Mouse (Mus musculus) A20 (cell line): ENCODE results near the gene Slc16a3.

Experiments used
- DNase-seq: peaks from one replicate; pipeline ENCODE4 v3.0.0-alpha.2; 2011; ENCODE audit warnings: low read depth, low spot score

Gene Slc16a3

DNA sequence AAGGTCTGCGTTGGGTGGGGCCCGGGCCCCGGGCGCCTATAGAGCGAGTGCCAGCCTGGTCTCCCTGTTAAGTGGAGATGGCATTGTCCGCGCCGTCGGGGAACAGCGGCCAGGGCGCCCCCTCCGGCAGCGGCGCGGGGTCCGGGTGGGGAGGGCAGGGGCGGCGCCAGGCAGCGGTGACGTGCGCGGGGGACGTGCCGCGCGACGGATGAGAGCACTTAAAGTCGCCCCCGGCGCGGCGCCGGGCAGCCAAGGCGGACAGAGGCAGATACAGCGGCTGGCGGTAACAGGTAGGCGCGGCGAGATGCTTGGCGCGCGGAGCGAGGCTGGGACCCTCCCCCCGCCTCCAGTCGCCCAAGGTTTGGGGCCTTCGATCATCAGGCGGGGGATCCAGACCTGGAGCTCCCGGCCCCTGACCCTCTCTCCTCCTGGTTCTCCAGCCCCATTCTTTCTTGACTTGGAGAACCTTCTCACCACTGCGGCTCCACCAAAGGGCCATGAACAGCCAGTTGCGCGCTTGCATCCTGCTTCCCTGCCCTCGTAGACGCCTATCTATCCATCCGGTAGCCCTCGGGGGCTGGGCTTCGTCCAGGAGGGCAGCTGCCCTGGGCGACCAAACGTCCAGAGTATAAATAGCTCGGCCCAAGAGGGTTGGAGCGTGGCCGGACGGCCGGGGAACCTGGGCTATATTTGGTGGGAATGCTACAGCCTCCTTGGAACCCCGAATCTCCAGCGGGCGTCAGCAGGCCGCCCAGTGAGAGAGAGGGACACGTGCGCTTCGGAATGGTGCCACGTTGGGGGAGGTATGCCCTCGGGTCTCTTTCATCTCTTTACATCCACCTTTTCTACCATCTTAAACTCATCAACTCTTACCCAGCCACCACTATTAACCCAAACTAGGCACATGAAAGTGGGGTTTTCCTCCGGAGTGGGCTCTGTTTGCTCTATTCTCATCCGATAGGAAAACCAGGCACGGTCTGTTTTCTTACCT lies 876 bp downstream of the Slc16a3 start:
- DNase-seq: peak; percentile 91

DNA sequence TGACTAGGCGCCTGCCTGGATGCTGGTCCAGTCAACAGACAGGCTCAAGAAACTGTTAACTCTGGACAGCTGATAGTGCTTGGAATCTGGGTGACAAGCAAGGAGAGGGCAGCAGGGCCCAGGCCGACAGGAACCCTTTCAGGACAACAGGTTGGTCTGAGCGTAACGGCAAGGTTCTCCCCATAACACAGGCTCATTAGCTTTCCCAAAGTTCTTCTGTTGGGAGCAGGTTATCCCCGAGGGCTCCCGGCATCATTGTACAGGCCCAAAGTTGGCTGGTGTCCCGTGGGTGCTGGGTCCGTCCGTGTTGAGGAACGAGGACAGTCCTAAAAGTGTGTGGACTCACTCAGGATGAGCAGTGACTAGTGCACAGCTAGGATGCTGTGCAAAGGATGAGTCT lies 1.6 kb downstream of the Slc16a3 start:
- DNase-seq: peak; percentile 59

DNA sequence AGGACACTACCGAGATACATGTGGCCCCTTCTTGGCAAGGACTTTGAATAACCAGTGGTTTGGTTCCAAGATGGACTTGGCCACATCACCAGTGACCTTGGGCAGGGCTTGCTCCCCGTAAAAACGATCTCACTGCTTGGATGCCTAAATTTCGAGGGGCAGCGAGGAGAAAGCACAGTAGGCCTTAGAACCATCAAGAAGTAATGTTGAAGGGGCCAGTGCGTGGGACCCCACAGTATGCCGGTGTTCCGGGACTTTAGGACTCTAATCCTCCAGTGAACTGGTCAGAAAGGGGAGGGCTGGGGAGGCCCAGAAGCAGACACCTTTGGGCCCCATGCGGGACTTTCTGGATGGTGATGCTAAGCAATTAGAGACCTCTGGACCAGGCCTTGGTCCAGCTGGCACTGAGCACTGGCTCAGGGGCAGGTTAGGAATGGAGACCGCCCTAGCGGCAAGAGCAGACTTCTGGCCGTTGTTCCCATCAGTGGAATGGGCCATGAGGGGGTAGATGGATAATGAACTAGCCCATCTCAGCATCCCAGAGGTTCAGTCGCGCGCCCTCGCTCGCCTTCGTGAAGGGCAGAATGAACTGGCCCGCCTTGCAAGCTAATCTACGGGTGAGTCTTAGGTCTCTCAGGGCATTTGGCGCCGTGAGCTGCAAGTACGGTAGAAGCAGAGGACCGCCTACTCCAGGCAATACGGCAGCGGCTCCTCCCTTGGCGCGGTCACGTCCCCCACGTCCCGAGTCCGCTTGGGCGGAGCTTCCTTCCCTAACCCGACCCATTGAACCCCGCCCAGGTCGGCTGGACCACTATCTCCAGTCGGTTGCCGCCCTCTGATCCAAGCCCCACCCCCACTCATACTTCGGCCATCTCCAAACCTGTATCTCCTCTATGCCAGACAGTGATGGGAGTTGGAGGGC lies 2.3 kb downstream of the Slc16a3 start:
- peak; percentile 97 for DNase-seq

DNA sequence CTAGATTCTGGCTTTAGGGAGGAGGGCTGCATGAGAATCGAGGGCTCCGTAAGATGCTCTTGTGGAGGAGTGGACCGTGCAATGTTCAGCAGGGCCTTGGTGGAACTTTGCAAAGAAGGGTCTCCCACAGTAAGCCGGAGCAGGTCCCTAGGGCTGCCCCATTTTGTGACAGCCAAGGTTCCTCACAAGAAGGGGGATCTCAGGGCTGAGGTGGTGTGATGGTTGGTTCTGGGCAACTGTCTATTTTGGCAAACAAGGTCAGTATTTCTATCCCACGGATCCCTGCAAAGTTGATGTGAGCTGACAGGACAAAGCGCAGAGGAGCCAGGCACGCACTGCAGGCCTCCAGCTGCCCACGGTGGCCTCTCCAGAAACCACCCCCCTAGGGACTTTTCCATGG lies 3.0 kb downstream of the Slc16a3 start:
- DNase-seq: no peak

DNA sequence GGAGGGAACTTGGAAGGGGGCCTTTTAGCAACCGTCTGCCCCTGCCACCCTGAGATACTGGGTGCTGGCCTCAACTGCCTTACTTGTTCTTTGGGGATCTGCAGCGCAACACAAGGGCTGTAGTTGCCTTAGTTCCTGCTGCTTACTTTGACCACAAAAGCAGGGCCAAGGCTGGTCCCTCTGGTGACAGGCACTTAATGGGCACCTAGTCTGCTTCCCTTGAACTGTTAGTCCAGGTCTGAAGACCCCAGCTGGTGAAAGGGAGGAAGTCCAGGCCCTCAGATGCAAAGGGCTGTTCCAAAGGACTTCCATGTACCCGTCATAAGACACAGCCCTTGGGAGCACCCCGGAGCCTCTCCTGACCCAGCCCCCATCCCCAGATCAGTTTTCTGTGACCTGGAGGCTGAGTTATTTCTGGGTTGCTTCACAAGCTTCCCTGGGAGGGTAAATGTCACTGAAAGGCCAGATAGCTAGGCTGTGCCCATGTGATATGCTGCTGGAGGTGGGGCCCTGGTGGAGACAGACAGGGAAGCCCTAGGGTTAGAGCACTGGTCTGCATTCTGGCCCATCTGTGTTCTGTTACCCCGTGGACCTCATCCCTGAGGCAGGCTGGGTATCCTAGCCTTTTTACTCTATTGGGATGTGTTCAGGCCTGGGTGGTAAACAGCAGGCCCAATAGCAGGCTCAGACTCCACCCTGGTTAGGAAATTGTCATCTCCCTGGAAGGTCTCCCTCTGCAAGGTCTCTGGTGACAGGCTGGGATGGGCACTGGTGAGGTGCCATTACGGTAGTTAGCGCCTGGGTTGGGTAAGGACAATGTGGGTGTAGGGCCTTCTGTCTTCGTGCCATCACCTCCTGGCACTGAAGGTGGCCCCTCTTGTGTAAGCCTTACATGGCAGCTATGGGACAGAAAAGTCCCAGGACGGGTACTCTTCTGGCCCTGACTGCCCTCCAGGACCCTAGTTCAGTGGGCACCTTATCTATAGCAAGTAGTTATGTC lies 3.8 kb downstream of the Slc16a3 start:
- DNase-seq: no peak

DNA sequence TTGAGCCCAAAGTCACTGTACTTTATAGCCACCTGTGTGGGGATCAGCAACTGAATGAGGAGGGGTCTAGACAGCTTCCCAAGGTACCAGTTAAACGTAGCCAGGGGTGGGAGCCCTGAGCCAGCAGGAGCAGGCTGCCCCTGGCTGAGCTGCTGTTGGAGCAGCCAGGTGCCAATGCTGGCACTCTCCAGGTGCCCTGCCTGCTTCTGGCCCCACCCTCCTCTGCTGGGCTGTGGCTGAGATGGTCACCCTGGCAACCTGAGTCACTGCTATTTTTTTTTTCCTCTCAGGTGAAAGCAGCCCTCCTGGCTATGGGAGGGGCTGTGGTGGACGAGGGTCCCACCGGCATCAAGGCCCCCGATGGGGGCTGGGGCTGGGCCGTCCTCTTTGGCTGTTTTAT lies 6.7 kb downstream of the Slc16a3 start:
- no peak for DNase-seq

DNA sequence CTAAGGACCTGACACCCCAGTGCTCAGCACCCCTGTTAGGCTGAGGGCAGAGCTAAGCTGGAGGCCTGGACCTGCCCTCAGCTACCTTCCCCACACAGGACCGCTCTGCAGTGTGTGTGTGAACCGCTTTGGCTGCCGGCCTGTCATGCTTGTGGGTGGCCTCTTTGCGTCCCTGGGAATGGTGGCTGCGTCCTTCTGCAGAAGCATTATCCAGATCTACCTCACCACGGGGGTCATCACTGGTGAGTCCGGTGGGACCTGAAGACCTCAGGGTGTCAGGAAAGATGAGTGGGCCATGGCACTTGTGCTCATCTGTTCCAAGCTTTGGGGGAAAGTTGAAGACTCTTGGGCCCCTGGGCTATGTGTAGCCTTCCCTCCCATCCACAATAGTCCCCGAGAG lies 7.4 kb downstream of the Slc16a3 start:
- no peak for DNase-seq

DNA sequence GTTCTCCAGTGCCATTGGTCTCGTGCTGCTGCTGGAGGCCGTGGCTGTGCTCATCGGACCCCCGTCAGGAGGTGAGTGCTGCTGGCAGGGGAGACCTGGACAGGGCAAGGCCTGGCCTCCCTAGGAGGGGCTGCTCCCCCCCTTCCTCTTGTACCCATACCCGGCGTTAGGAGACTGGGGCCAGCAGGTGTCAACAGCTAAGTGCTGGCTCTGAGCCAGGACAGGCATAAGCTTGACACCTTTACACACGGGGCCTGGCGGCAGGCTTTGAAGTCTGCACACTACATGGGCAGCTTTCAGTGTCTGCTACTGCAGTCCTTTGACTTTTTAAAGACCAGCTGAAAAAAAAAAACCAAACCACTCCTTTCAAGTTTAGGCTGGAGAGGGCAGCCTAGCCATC lies 8.8 kb downstream of the Slc16a3 start:
- DNase-seq: no peak

DNA sequence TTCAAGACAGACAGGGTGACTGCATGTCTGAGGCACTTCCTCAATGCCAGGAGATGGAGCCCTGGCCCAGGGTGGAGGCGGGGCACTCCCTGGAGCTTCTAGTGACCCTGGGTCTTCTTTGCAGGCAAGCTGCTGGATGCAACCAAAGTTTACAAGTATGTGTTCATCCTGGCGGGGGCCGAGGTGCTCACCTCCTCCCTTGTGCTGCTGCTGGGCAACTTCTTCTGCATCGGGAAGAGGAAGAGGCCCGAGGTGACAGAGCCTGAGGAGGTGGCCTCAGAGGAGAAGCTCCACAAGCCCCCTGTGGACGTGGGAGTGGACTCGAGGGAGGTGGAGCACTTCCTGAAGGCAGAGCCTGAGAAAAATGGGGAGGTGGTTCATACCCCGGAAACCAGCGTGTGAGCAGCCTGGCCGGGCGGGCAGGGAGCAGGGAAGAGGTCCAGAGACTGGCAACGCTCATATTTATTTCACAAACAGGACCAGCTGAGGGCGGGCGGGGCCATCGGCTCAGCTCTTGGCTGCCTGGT lies 9.5 kb downstream of the Slc16a3 start:
- DNase-seq: no peak

DNA sequence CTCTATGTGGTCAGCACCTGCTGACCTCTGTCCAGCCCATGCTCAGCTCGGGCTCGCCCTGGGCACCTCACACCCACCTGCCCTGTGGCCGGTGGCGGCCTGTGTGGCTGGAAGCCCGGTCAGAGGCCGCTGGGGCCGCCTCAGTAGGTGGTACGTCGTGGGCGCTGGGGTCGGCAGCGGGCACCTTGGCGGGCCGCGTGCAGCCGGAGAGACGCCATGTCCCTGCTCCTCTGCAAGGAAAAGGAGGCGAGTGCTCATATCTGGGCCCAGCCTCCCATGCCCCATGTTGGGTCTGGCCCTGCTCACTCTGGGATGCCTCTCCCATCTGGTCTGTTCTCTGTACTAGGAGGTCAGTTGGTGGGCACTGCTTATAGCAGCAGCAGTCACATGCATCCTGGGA lies 10.8 kb downstream of the Slc16a3 start:
- DNase-seq: no peak

DNA sequence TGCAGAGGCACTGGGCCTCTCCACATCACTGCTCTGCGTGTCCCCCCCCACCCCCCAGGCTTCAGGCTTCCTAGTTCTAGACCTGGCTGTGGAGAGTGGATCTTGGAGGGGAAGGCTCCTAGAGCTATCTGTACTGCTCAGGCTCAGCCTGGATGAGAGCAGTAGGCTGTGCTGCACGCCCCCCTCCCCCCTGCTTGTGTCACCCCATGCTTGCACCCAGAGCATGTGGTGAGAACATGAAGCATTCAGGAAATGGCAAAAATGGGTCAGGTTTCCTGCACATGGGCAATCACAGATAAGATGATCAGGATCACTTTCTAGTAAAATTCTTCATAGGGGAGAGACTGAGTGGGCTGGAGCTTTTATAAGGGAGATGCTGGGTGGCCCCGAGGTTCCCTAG lies 11.3 kb downstream of the Slc16a3 start:
- DNase-seq: no peak

DNA sequence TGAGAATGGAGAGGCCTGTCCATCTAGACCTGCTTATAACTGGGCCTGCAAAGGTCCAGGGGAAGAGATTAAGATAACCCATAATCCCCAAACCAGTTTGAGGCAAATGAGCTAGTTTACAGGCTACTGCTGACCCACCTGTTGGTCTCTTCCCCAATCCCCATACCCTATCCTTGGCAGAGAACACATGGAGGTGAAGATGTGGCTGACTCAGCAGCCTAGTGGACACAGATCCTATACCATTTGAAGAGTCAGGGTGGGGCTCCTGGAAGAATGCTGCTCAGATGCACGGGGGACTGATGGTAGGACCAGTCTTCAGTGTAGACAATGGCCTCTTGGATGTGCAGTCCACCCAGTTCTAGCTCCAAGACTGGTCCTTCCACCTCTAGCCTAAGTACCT lies 12.0 kb downstream of the Slc16a3 start:
- DNase-seq: no peak

DNA sequence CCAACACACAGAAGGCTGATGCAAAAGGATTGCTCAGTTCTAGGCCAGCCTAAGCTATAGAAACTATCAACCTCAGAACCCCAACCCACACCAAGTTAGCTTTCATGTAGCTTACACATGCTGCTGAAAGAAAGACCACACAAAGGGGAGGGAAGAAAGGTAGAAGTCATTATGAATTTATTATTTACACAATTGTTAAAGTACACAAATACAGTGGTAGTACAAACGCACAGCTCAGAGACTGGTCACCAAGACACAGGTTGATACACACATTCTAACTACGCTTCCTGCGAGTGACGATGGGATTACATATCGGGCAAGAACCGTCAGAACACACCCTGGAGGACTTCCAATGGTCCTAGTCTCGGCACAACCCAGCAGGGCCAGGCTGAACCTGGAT lies 13.3 kb downstream of the Slc16a3 start:
- DNase-seq: peak; percentile 34

DNA sequence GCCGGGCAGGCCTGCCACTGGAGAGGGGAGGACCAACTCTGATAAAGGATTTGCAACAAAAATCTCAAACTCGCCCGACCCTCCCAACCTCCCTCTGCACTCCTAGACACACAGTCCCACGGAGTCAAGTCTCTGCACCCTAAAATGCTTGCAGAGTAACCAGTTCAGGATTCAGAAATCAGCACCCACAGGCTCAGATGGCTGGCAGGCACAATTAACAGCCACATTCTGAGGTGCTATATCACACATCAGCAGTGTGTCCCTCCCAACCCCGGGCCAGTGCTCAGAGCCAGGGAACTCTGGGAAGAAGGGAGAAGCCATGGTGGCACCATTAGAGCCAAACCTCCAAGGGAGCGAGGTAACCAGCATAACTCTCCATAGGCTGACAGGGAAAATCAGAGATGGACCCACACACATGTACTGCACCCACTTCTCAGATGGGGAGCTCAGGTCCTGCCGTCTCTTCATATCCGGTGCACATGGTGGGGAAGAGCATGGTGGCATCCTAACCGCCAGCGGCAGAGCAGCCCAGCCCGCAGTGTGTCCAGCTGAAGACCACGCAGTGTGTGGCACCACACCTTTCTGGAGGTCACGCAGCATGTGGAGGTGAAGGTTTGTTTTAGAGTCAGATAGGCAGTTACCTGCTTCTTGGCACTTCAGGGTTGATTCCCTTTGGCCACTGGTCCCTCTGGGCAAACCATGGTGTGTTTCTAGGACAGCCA lies 13.9 kb downstream of the Slc16a3 start:
- DNase-seq: peak; percentile 43

DNA sequence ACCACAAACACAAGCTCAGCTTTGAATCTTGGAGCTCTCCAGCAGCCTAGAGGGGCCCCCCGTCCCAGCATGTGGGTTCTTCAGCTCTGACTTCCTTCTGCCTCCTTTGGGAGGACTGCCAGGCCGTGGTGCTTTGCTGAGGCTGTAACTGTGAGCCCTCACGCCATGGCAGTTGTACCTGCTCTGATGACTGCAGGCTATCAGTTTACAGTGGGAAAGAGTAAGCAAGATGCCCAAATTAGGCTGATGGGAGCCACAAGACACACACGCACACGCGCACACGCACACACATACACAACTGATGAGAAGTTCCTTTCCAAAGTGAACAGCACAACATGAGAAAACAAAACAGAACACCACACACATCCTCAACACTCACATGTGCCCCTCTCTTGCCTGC lies 14.6 kb downstream of the Slc16a3 start:
- DNase-seq: no peak

DNA sequence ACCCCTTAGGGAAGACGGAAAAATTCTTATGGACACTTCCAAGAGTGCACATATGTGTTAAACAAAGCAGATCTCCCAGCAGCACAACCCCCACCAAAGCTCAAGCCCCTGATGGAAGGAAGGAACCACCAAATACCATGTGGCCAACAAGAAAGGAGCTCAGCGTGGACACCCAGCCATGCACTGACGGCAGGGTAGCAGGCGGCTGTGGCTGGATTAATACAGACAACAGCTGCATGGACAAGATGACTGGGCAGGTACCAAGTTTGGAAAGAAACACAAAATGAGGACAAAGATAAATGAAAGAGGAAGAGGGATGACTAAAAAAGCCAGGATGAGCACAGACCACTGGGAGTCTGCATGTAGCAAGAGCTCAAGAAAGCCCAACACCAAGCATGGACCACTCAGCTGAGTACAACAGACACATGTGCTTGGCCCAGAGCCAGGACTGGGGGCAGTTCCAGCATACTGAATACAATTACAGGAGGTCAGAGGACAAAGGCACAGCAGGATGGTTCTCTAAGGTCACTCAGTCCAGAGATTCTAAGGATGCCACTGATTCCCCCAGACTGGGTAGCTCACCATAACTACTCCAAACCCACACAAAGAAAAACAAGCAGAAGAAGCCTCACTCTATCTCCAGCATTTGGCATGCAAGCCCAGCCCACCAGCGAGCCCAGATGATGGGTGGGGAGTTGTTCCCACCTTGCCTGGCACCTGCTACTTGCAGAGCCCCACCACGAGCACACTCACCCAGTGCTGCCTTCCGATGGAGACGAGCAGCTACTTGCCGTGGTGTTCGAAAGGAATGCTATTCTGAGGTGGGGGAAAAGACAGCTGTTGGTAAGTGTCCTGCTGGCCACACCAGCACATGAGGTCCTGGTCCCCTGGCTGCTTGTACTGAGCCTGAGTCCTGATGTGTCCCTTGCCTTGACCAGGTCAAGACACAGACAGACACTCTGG lies 16.2 kb downstream of the Slc16a3 start:
- no peak for DNase-seq

DNA sequence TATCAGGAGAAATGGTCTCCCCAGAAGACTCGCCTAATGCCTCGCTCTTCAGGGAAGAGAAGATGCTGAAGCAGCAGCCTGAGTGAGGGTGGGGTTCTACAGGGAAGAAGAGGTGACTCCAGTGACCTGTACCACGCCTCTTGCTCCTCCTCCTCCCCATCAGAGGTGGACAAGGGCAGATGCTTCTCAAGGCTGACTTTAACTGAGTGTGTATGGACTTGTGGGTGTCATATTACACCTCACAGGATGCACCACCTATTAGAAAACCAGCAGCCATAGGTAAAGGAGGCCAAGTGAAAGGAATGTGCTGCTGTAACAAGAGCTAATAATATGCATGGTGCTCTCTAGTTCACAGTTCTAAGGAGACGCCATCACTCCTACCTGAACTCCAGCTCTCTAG lies 17.3 kb downstream of the Slc16a3 start:
- DNase-seq: no peak

DNA sequence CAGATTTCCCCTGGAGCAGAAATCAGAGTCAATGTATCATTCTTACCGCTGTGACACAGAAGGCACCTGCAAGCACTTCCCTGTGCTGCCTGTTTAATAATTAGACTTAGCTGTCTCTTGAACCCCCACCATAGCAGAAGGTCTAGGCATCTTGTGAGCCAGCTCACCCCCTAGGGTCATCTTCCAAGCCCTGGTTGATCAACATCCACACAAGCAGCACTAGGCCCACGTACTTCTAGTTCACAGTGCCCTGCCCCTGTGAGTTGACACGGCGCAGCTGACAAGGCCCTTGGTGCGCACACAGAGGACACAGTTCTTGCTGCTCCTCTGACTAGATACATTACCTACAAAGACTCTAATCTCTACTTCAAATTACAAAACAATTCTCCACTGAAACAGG lies 21.5 kb downstream of the Slc16a3 start:
- DNase-seq: no peak

DNA sequence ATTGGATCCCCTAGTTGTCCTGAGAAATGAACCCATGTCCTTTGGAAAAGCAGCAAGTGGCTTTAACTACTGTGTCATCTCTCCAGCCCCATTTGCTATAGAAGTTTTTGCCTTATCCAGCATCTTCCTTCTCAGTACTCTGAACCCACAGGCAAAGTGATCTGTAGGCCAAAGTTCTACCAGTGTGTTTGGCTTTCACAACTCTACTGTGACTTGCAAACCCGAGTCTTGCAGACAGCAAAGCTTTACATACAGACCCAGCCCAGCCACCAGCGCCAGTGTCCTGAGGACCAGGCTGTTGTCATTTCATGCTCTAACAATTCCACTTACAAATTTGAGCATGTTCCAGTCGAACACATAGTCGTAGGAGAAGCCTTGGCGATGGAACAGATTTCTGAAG lies 23.0 kb downstream of the Slc16a3 start:
- DNase-seq: no peak
